Mouse (Mus musculus): ENCODE data around the gene Plekhg3.

Gene Plekhg3

DNA sequence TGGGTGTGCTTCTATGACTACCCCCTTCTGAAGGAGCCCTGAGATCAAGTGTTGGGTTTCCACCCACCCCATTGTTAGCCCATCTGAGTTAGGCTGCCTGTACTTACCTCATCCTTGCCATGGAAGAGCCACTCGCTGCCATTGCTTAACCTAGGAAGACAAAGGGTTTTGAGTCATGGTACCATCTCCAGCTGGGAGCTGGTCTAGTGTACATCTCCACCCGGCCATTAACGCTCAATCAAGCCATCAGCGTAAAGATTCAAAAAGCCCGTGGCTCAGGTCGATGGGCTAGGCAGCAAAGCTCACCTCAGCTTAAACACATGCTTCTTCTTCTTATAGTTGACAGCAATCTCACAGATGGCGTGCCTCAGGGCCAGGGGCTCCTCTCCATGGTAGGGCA is 52.8 kb downstream of the Plekhg3 start:
- DNase-seq (ENCODE audit: low spot score in 2 of 2), result no peak

DNA sequence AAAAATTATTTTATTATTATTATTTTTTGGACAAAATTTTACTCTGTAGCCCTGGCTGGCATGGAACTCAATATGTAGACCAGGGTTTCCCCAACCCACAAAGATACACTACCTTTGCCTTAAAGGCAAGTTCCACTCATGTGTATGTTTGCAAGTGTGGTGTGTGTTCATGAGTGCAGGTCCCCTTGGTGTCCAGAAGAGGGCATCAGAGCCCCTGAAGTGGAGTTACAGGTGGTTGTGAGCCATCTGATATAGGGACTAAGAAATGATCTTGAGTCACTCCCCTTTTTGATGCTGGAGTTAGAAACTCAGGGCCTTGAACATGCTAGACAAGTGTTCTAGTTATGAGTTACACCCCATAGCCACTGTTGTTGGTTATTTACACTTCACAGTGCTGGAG is 54.3 kb downstream of the Plekhg3 start:
- no peak for DNase-seq (ENCODE audit: low spot score in 2 of 2)

DNA sequence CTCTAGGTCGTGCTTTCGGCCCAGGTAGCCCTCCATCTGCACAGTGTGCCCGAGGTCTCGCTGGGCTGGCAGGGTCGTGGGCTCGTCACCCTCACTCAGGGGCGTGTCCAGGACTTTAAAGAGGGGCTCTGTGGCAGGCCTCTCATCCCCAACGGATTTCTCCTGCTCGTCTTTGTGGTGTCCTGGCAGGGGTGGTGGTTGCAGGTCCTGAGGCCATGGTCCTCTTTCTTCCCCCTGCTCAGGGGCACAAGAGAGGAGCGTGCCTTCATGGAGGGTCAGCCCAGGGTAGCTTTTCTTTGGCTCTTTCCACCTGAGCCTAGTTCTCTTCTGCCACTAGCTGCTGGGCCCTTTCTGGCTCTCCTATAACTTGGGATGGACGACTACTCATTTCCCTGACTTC is 56.7 kb downstream of the Plekhg3 start:
- DNase-seq (ENCODE audit: low spot score in 2 of 2), result no peak

DNA sequence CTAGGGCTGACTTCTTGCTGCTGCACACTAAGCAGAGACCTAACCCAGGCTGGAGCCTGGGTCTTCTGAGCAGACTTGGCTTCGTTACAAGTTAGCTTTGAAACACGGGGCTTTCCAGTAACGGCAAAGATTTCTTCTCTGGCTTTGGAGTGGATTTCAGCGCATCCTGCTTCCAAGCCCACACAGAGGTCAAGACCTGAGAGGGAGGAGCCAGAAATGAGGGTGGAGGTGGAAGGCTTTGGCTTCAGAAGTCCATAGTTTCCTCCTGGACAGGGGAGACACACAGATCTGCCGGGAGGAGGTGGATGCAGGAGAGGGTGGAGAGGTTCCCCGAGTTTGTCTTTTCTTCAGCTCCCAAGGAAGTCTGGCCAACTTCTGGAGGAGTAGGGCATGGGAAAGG is 58.8 kb downstream of the Plekhg3 start:
- no peak for DNase-seq (ENCODE audit: low spot score in 2 of 2)

DNA sequence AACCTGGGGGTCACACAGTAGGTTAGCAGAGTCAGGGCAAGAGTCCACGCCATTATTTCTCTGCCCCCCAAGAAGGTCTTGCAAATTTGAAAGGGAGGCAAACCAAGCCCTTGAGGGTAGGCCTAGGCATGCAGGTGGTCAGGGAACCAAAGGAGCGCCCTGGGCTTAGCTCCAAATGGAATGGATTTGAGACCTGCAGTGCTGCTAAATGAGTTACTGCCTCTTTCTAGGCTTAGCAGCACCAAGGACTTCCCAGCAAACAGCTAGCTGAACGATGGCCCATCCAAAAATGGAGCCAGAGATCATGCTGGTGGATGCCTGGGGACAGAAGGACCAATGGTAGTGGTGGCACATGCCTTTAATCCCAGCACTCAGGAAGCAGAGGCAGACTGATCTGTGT is 60.3 kb downstream of the Plekhg3 start:
- DNase-seq (ENCODE audit: low spot score in 2 of 2), result no peak

DNA sequence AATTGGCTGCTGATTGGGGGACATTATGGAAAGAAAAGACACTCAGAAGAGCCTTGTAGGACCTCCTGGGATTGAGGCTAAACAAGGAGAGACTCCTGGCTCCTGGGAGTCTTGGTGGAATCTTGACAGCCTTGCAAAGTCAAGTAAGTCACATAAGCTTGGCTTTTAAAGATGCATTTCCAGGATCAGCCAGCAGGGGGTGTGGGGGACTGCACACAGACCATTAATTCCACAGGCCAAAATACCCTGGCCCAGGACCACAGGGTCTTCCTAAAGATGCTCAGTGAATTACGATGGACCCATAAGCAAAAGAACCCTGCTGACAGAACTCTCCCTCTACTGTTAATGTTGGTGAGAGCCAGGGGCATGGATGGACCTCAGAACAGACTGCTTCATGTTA is 61.5 kb downstream of the Plekhg3 start:
- DNase-seq (ENCODE audit: low spot score in 2 of 2), result peak; percentile 60 to 64

DNA sequence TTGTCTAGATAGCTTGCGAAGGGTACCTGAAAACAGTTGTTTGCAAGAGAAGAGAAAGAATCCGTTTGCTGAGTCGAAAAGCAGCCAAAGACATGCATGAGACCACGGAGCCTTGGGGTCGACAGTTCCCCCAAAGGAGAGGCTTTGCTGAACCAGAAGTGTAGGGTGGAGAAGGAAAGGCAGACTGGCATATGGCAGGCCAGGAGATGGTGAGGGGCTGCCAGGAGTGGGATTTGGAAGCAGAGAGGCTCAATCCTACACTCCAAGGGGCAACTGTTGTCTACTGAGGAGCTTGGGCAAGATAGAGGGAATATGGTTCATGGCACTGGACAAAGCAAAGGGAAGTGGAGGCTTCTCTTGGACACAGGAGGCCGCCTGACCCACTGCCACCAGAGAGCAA is 62.6 kb downstream of the Plekhg3 start:
- DNase-seq (ENCODE audit: low spot score in 2 of 2), result no peak

DNA sequence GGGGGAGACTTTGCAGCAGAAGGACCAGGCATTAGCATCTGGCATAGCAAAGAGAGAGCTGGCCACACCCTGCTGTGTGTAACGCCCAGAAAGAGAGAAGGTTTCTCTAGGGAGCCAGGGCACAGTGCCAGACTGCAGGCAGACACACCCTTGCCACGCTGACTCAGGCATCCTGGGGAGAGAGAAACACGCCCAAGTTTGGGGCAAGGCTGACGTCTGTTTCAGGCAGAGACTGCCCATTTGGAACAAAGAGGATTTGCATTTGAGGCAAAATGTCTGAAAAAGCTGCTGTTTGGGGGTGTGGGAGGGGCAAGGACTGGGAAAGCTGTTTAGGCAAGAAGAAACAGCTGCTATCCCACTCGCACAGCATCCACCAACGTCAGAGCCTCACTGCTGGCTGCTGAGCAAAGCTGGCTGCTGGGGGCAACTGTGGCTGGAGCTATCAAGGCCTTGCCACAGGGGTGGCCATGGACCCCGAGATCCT is 63.2 kb downstream of the Plekhg3 start:
- peak; percentile 79 to 81 for DNase-seq (ENCODE audit: low spot score in 2 of 2)

DNA sequence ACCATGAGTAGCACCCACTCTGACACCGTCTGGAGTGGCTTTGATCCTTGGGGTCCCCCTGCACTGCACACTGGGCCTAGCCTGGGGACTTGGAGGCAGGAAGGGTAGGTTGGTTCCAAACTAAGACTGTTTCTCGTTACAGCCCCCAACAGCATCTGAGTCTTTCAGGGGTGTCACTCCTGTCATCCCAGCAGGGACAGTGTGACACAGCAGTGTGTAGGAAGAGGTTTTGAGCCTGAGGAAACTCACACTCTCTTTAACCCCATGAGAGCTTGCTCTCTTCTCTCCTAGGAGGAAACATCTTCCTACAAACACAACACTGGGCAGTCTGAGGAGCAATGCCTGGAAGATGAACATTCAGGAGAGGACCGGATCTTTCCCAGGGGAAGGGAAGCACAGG is 63.9 kb downstream of the Plekhg3 start:
- DNase-seq (ENCODE audit: low spot score in 2 of 2), result no peak

DNA sequence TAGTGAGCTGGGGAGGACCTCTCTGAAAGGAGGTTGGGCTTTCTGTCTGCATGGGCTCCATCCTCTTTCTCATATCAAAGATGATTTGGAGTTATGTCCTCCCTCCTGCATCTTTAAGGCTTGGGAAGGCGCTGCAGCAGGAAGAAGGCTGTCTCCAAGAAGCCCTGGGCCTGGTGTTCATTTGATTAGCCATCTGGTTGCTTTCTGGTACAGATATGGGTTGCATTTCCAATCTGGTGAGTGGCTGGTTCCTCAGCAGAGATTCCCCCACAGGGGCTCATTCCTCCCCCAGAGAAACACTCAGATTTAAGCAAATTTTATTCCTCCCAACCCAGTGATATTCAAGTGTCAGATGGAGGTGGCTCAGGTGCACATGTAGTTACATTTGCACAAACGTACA is 65.1 kb downstream of the Plekhg3 start:
- DNase-seq (ENCODE audit: low spot score in 2 of 2), result peak; percentile 52 to 53

DNA sequence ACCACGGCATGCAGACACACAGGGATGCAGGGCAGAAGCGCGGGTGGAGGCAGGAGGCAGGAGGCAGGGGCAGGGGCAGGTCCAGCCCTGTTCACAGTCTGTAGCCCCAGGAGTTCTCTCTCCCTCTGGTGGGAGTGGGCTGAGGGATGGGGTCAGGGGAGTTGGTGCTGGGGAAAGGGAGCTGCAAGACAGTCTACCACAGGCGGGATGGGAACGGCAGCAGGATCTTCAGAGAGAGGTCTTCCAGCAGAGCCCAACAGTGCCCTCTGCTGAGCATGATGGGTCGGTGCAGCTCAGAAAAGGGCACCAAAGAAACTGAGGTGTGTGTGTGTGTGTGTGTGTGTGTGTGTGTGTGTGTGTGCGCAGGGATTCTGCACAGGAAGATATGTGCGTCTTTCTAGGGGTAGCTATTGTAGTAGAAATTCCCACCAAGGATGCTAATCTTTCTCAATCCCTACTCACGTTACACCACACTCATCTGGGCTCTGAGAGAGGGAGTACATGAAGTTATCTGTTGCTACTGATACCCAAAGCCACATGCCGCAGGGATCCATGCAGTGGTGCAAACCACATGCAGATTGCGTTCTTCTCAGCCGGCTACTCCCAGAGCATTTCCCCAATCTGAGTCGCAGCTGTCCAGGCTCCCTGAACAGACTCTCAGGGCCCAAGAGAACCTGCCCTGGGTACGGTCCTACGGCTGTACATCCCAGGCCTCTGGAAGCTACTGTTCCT is 65.8 kb downstream of the Plekhg3 start:
- DNase-seq (ENCODE audit: low spot score in 2 of 2), result peak; percentile 79 to 82

DNA sequence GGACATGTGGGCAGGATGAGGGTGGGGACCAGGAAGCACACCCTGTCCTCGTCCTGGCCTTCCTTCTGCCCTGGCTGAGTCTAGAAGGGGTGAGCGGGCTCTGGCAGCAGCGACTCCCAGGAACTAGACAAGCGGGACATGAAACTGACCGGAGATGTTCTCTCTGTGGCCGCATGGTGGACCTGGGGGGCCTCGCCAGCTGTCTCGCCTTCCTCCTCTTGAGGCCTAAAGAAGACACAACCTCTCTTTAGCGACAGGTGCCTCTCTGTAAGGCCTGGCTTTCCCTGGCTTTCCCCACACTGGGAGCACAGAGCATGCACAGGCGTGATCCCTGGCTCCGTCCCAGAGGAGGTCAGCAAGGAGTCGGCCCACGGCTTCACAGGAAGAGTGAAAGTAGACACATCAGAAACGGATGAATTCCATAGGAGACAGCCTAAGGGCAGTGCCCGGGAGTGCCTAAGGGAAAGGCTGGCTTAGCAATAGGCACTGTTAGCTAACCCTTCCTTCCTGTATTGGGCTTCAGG is 66.9 kb downstream of the Plekhg3 start:
- no peak for DNase-seq (ENCODE audit: low spot score in 2 of 2)

DNA sequence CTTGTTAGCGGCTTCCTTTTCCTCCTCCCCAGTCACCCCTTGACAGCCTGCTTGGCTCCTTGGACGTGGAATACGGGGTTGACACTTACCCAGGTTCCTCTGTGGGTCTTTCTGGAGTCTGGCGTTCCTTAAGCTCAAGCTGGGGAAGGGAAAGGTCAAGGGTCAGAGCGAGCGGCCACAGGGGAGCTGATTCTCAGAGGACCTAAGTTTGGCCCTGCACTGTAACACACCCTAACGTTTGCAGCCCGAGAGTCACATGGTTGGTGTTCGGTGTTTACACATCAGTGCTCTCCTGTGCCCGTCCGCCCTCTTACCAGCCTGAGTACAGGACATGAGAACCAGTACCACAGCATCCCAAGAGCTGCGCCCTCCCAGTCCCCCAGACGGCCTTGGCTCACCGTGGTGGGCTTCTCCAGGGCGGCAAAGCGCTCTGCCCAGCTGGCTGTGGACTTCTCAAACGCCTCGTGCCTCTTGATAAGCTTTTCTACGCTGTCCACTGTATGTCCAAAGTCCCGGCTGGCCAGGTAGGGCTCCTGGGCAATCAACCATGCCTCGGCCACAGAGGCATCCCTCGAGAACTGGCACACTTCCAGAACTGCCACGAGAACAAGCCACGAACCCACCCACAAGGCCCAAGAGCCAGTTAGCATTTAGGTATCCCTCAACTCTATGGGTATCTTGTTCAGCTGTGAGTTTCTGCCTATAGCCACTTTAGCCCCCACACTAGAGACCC is 67.7 kb downstream of the Plekhg3 start:
- DNase-seq (ENCODE audit: low spot score in 2 of 2), result no peak

DNA sequence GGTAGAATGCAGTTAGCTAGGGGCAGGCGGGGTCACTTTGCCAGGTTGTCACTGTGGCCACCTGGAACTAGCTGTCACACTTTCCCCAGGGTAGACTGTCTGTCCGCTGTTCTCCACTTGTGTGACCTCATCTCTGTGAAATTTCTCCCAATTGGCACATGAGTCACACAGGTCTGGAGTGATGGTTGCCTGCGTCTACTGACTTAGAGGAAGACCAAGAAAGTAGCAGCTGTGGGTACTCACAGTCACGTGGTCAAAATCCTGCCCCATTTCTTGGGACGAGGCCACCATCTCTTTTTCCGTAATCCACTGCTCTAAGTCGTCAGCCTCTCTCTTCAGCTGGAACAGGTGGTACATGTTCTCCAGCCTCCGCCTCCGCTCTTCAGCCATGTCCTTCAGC is 73.1 kb downstream of the Plekhg3 start:
- no peak for DNase-seq (ENCODE audit: low spot score in 2 of 2)

DNA sequence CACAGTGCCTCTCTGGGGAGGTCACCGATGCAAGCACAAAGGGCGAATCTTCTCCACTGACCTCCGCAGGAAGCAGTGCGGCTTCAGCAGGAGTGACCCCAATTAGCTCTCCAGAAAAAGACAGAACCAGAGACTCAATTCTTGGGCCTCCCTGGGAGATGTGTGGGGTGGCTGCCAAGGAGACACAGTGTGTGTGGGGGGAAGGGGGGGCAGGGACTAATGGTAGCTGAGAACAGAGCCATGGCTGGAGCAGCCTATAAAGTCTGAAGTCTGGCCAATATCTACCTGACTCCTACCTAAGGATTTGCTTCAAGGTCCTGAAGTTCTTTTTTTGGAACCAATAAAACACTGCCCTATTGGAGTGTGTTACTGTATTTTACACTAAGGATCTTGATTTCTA is 73.9 kb downstream of the Plekhg3 start:
- no peak for DNase-seq (ENCODE audit: low spot score in 2 of 2)

DNA sequence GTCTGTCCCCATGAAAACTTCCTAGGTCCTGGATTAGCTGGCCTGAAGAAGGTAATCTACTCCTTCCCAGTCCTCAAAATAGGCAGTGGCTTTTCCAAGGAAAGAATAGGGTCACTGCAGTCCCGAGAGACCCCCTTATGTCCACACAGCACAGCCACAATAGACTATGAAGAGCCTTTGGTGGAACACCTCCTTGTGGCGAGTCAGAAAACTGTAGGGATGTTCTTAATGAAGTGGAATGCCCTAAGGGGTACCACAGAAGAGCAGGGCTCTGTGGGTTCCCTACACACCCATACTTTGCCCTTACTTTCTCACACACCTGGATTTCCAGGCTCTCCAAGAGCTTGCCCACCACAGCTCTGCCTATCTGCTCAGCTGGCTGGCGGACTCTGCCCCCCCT is 75.1 kb downstream of the Plekhg3 start:
- DNase-seq (ENCODE audit: low spot score in 2 of 2), result no peak

DNA sequence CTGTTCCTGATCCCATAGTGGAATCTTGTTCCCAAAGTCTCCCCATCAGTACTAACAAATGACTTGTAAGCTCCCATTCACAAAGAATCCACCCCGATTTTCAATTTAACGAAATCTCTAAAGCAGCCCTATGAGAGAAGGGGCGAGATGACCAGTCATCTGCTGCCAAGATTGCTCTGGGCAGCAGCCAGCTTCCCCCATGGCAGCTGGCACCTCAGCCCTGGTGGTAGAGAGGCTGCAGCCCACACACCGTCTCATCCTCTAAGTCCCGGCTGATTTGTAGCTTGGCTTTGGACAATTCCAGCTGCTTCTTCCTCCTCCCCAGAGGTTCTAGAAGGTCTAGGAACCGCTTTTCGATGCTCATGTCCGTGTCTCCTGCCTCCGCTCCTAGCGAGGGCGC is 77.5 kb downstream of the Plekhg3 start:
- no peak for DNase-seq (ENCODE audit: low spot score in 2 of 2)

DNA sequence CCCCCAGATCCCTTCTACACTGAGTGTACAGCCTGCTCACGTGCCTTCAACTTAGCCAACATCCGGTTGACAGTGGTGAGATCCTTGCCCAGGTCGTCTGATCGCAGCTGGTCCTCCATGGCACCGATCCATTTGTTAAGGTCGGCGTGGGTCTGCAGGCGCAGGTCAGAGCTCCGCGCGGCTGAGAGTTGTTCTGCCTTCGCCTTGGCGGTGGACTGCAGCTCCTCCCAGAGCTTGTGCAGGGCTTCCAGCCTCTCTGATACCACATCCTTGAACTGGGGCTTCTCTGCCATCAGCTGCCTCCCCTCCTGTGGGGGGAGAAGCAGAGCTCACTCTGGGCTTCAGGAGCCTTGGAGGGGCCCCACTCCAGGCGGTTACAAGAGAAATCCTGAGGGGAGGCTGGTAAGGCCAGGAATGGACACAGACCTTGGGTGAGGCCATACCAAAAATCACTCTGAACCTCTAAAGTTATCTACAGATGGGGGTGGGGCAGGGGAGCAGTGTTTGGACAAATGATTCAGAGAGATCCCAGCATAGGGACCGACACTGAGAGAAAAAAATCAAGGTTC is 78.4 kb downstream of the Plekhg3 start:
- no peak for DNase-seq (ENCODE audit: low spot score in 2 of 2)

DNA sequence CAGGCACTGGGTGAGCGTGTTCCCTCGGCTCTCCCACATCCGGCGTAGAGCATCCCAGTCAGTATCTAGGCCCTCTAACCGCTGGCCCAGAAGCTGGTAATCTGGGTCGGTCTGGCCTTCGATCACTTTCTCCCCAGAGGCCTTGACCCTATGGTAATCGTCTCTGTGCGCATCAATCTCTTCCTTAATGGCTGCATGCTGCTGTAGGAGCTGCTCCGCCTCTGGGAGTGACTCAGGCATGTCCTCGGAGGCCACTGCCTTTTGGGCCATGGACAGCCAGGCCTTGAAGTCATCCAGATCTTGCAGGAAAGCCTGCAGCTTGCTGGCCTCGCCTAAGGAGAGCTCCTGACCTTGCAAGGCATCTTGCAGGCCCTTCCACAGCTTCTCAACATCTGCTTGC is 81.9 kb downstream of the Plekhg3 start:
- DNase-seq (ENCODE audit: low spot score in 2 of 2), result no peak

DNA sequence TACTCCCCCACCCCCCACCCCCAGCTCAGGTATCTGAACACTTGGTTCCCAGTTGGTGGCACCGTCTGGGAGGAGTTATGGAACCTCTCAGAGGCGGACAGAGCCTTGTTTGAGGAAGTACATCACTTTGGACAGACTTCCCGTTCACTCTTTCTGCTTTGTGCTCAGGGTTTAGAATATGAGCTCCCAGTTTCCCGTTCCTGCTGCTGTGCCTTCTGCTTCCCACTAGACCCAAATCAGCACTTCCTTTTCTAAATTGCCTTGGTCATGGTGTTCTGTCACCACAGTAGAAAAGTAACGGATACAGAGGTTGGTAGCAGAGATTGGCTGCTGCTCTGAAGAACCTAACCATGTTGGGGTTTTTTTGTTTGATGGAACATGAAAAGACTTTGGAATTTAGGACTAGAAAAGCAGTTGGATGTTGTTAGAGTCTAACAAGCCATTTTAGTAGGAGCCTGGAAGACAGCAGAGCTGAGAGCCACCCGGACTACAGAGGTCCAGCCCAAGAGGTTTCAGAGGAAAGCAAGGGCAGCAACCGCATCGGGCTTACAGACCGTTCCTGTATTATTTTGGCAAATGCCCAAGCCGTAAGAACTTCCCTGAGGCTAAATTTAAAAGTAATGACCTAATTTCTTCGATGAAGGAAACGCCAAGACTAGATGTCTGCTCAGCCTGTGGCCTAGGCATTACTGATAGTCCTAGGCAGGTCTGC is 84.3 kb downstream of the Plekhg3 start:
- no peak for DNase-seq (ENCODE audit: low spot score in 2 of 2)

DNA sequence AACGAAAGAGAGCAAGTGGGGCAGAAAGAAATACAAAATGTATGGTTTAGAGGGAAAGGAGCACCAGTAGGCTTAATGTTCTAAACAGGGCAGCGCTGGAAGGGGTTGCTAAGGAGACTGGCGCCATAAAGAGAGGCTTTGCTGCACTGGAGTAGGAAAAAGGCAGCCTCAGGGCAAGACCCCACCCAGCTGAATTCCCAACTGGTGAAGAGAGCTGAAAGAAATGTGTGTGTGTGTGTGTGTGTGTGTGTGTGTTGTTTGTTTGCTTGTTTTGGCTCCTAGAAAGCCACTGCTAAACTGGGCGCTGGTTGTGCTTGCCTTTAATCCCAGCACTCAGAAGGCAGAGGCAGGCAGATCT is 84.9 kb downstream of the Plekhg3 start:
- DNase-seq (ENCODE audit: low spot score in 2 of 2), result no peak

DNA sequence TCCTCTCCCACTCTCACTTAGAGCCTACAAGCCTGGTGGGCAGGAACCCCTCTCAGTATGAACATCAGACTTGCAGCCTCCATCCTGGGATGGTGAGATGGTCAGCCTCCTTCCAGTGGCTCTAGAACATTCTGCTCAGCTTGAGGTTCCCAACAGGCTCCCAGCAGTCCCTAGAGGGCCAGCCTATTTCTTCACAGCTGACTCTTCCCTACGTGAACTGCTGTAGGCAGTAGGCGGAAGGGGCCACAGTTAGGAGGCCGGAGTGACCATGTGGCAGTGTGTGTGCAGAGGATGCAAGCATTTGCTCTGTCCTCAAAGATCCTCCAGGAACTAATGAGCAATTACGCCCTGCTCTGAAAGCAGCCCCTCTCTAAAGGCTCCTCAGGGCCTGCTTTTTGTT is 87.5 kb downstream of the Plekhg3 start:
- DNase-seq (ENCODE audit: low spot score in 2 of 2), result no peak
